Mouse (Mus musculus) gastrocnemius, adult 18-20 months (tissue): ENCODE measurements around the gene Clca2. TPM values are rescaled to one million over a fixed set of nuclear protein-coding genes. Genes with fewer than 3 reads are reported as not detected.

ENCODE experiments used
- DNase-seq: peaks from one replicate; pipeline ENCODE4 v3.0.0; 2021; ENCODE audit warnings: low spot score
- long read RNA-seq, 2 experiments: library from polyadenylated mRNA; stranded (forward); transcript quantifications; one replicate each; pipeline ENCODE4 v2.0.0; 2021
- total RNA-seq, 2 experiments: library from RNA; stranded (reverse); gene quantifications; 2 replicates each; pipeline ENCODE4 v1.2.3; 2021

The Clca2 gene
- total RNA-seq: under 1 TPM in 1 of 2 experiments, not detected in 1; 0.09 TPM
- long read RNA-seq, experiment 1: 0 reads
- long read RNA-seq, experiment 2: 0 reads

DNA sequence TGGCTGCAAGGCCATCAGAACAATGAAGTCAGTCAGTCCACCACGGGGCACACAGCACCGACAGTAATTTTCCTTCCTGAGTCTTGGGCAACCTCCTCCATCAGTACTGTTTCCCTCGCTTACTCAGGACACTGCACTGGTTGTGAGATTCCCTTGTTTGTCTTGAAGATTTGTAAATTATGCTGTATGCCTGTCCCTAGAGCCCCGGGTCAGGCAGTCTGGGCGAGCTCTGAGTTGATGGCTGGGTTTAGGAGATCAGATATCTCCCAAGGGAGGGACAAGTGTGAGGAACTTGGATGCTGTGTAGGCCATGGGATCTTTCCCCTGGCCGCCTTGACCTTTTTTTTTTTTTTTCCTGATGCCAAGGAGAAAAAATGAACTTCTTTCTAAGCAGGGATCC, at the start of gene Clca2:
TSS of gene Clca2 (minus strand) at position 153 of the 400 bp plus-strand sequence.
- no peak for DNase-seq

DNA sequence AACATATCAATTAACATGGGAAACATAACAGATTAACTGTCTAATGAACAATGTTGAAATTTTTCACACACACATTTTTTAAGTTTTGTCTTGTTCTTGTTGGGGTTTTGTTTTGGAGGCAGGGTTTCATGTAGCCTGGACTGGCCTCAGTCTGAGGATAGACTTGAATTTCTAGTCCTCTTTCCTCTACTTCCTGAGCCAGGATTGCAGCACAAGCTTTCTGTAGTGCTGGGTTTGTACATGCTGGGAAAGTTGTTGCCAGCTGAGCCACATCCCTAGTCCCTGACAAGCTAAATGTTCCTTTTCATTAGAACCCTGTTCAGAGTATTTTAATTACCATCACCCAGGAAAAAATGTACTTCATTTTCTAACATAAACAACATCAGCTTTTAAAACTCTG, 48.7 kb upstream of the Clca2 start:
- DNase-seq: no peak

DNA sequence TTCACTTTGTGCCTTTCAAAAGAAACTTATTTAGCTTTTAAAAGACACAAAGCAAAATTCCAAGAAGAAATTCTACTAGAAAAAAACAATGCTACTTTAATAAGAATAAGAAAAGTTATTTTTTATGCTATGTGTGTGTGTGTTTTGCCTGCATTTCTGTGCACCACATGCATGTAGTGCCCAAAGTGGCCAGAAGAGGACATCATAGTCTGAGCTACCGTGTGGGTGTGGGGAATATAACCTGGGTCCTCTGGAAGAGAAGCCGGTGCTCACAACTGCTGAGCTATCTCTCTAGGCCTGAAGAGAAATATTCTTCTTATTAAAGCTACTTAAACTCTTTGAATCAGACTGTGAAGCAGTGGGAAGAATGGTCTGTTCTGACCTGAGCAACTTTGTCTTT, 48.2 kb upstream of the Clca2 start:
- DNase-seq: peak; percentile 9

DNA sequence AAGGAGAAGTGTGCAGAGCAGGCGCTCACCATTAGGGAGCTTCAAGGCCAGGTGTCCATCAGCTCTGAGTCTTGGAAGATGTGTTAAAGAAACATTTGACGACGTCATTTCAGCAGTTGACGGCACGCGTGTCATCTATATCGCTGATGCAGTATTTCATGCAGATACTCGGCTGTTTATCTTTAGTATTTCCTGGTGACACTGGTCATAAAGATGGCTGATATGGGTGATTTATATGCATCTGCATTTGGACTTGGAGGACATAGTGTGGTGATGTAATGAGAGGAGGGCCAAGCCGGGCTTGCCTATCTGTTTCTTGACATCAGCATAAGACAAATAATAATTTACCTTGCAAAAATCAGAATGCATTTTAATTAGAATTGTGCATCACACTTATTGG, 47.6 kb upstream of the Clca2 start:
- no peak for DNase-seq

DNA sequence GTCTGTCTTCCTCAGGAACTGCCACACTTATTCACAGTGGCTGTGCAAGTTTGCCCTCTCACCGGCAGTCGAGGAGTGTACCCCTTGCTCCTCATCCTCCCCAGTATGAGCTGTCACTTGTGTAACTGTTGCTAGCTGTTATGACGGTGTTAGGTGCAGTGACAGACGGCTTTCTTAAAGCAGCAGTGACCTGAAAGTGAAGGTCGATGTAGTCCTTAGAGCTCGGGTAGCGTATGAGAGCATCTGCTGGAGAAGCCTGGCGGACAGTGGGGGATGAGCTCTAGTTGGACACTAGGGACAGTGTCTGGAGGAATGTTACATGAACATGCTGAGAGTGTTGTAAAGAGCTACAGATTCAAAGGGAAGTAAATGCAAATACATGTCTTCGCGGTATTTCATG, 44.6 kb upstream of the Clca2 start:
- DNase-seq: no peak

DNA sequence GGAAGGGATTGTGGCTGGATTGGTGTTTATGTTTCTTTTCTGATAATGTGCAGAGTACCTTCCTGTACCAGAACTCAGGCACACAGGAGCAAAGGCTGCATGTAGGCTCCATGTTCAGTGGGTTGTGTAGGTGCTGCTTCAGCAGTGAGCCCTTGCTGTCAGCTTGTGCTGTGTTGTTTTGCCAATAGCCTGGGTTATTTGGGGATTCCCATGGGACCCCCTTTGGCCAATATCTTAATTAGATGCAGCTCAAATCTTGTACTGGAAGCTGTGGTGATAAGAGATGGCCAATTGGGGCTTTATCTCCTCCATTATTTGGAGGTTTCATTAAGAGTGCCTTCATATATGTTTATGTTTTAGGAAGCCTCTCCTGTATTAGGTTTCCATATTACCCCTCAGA, 43.7 kb upstream of the Clca2 start:
- no peak for DNase-seq

DNA sequence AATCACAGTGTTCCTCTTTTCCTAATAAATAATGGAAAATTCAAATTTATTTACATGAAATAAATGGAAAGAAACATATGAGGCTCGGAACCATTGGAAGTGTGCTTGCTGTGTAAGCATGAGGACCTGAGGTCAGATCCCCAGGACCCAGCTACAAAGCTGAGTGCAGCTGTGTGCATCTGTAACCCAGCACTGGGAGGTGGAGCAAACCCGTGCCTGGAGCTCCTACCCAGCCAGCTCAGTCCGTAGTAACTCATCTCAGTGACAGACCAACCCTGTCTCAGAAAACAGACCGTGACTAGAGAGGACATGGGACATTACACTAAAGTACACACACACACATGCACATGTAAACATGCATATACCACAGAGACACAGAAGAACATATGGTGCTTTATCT, 41.0 kb upstream of the Clca2 start:
- no peak for DNase-seq

DNA sequence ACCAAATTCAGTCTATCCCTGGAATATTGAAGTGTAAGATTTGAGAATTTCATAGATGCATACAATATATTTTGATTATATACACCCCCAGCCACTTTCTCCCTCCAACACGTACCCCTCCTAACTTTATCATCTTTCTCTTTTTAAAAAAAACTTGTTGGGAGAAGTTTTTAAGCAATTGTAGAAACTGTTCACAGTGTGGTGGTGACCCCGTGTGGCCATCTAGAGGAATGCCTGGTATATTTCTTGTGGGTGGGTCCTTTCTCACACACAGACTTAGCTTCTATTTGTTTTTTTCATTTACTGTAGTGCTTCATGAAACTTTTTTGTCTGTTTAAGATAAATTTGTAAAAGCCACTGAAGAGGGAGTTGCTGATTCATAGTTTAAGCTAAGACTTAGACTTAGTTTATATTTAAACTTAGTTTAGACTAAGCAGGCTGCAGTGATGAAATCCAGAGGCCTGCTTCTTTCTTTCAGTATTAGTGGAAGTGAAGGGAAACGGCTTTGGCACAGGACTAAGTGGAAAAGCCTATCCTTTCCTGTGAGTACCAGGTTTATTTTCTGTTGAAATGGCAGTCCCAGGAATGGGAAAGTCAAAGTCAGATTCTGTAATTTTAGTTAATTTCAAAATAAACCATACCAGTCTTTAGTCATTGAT, 32.1 kb upstream of the Clca2 start:
- peak; percentile 34 for DNase-seq

DNA sequence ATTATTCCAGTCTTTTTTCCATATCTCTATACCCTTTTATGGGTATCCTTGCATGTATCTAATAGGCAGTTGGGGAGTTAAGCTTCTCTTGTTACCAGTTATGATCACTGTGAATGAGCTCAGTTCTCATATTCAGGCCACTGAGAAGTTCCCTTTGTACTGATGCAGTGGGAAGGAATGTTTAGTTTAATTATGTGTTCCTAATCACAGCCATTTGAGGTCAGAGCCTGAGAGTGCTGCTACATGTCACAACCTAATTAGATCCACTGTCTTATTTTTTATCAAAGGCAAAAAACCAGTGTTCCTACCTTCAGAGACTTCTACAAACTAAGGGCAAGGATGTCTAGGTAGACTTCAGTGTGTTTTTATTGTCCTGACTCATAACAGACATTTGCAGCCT, 30.1 kb upstream of the Clca2 start:
- DNase-seq: no peak

DNA sequence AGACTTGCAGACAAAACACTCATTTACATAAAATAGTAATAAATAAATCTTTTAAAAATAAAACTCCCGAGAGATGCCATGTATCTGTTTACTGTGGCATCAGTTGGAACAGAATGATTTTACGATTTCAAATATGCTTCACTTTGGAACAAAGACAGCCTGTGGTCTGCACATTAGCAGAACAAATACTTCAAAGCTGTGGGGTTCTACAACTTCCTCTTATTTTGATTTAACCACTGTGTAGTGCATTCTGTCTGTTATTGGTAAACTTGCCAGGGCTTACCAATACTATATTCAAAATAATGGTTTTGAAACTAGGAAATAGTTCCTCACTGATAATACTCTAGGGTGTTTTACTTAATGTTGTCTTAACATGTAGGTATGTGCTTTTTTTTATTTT, 27.4 kb upstream of the Clca2 start:
- no peak for DNase-seq

DNA sequence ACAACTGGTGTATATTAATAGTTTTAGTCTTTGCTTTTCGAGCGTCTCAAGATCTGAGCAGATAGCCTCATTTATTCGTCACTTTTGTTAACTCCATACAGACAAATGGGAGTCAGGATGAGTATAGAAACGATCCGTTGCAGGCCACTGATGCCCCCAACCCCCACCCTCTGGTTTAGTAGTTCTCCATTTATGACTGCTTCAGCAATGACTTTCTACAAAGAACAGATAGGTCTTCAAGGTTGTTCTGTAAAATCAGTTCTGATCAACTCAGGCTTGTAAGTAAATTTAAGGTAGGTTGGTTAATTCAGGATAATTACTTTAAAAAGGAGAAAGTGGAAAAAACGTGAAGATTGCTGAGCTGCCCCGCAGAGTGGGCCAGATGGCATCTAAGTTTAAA, 20.2 kb upstream of the Clca2 start:
- no peak for DNase-seq

DNA sequence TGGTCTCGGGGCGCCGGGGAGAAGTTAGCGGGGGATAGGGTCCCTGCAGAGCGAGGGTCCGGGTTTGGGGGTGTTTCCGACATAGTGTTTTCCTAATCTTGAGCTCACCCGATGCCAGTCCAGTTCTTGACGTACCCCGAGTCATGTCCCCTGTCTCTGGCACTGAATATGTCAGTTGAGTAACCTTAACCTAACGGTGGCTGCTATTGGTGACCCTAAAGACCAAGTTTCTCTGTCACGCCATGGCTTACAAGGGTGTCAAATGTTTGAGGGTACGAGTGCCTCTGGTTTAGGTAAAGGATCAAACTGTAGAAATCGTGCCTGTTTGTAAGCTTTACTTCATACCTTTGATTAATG, 19.7 kb upstream of the Clca2 start:
- no peak for DNase-seq

DNA sequence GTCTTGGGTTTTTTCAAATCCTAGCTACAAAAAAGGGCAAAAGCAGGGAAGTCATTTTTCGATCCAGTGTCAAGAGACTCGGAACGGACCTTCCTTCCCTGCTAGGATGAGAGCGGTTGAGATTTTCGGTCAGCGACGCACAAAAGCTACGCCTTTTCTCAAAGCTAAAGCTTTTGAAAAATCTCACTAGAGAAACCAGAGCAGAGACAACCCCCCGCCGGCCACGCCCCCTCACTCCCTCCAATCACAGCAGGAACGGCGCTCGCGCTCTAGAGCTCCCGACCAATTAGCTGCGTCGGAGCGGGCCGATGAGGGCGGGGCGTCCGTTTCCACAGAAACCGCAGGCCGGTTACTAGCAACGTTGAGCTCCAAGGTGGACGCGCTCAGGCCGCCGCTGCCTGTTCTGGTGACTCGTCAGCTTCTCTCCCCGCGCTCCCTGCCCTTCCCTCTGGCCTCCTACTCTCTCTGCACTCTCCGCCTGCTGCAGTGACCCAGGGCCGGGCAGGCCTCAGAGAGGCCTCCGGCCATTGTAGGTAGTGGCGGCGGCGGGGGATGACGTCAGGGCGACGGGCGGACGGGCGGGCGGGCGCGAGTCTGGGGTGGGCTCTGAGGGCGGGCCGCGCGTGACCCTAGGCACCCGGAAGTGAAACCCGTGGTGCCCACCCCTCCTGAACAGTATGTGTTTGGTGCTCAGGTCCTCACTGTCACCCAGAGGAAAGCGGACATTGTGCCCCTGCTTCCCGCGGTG, 19.2 kb upstream of the Clca2 start, which contains the start of gene Odf2l:
TSS of gene Odf2l (plus strand) at position 335 of the 748 bp plus-strand sequence.
- peak; percentile 97 for DNase-seq

DNA sequence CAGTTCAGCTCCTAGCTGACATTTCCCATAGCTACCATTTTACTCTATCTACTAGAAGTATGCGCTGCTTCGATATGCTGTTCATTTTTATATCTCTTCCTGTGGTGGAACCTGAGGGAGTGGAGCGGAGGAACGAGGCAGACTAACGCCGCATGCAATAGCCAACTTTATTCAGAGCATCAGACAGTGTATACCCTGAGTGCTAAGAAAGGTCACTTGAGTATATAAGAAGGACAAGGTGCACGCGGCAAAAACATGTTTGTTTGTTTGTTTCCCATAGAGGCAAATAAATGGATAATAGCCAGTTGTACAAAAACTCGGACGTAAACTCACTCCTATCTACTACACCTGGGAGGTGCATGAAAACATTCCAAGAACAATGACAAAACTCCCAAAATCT, 18.4 kb upstream of the Clca2 start:
- no peak for DNase-seq

DNA sequence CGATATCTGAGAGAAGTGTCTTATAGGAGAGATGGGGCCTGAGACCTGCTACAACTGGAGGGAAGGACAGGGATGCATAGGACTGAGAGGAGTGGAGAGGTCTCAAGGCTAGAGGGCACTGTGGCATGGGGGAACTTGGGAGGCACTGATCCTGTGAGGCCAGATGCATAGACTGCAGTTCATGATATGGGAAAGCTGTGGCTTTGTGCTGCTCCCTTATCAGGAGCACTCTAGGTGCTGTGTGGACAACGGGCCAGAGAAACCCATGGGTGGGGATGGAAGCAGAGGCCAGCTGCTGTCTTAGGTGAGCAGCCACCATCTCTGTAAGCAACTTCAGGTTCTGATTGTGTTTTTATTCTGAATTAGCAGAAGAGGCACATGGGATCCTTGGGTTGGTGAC, 15.9 kb upstream of the Clca2 start:
- no peak for DNase-seq

DNA sequence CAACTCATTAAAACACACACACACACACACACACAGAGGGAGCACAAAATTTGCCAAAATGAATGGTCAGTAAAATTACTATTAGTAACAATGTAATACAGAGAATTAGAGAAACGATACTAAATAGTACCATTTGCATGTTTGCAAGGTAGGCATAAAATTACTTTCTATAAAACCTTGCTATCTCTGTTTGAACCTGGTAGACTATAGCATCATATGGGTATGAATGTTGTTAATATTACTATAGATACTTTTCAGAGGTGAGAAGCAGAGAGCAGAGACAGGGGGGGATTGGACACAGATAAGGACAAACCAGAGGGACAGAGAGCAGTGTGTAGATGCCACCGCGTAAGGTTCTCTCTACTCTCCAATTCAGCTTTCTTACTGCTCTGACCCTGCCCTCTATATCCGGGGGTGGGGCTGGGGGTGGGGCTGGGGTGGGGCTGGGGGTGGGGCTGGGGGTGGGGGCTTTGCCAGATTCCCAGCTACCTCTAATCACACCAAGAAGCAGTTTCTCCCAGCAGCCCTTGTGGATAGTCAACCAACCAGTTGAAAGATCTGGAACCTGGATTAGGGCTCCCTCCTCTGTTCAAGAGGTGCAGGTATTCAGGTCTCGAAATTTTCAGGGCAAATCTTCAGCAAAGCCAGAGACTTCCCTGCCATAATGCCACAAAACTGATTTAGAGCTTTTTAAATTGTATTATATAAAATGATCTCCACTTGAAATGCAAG, 6.7 kb upstream of the Clca2 start:
- DNase-seq: no peak

DNA sequence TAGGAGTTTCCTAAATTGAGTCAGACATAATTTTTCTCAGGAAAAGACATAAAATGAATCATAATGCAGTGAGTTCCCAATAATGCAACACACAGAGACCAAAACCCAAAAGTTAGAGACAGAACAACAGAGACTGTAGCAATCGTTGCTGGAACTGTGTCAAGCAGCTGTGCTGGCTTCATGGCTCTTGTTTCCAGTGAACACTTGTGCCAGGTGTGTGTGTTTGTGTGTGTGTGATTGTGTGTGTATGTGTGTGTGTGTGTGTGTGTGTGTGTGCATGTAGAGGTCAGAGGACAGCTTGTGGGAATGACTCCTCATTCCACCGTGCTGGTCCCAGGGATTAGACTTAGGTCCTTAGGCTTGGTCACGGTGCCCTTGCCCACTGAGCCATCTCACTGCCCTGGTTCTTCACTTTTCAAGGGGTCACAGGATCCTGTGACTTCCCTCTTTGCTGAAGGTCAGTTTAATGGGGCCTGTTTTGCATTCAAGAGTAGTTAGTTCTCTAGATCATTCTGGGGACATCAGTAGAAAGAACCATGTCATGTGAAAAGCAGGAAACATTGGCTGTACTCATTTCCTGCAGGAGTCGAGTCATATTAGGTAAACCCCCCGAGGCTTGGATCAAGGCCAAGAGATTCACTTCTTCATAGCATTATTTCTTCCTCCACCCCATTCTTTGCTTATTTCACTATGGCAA, 6.0 kb upstream of the Clca2 start:
- peak; percentile 8 for DNase-seq

DNA sequence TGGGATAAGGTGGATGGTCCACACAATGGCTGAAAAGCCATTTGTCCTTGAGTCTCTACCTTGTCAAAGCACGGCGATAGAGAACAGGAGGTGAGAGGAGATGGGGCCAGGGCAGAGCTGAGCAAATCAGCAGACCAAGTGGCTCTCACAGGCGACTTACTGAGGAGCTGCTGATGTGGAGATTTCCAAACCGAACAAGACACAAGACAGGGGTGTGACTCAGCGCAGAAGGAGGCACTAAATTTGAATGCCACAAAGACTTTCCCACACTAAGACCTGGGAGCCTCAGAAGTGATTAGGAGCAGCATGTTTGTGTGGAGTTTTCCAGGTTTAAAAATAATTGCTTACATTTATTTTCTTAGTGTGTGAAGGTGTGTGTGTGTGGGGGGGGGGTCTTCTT, 4.5 kb upstream of the Clca2 start:
- DNase-seq: no peak

DNA sequence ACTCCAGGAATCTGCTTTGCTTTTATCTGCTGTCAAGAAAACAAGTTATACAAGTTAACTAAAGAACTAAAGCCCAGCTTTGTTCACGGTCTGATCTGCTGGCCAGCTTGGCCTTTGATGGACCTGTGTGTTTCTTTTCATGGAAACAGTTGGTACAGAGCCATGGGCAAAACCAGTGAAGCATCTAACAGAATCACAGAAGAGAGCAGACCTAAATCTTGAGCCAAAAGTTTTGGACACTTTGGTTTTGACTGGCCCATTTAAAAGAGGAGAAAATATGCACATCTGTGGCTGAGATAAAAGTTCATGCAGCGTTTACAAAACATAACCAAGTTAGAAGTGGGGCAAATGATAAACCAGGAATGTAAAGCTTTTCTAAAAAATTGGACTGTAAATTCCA, 4.1 kb upstream of the Clca2 start:
- no peak for DNase-seq

DNA sequence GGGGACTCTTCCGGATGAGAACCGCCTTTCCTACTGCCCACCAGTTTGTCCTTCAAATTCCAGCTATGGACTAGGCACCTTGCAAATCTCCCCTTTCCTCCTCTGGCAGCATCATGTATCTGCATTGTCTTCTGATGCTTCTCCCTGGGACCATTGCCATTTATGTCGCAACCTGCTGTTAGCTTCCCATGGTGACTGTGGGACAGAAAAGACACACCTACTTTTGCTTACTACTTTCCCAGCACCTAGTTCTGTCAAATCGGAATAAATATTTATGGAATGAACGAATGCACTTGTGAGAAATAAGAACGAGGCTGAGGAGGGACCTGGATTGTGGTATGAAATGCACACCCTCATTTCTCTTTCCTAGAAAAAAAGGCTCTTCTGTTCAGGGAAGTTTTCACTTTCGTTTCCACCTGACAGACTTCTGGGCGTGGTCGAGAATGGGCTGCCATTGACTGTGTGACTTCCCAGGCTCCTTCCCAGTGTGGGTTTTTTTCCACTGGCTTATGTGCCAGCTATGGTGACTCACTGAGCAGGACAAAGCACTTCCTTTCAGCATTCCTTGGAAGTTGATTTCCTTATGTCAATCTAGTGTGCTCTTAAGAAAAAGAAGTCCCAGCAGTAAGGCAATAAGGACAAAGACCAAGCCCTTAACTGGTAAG, 2.8 kb upstream of the Clca2 start:
- DNase-seq: peak; percentile 39

DNA sequence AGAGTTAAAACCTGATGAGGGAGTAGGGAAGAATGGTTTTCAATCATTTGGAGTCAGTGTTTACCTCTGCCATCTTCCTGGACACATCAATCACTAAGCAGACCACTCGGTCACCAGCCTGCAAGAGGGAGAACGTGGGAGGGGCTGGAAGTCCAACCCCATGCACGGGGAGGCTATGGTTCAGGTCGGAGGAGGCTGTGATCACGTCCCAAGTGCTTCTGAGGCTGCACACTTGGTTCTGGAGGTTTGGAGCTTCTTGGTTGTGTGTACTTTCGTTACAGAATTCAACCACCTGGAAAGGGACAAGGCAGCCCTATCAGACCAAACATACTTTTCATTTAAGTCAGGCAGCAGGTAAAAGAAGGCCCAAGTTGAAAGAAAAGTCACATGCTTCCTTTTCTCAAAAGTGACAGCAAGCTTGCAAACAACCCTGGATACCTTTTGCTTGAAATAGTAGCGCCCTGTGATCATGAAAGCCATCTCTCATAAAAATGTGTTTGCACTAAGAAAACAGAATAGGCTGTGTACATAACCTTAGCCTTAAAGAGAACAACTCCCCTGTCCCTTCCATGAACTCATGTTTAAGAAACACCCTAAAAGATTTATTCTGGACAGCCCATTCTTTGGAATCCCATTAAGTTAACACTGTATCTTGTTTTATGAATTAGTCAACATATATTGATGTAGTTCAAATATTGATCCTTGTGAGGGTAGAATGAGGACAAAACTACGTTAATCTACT, 11.2 kb downstream of the Clca2 start:
- DNase-seq: no peak
